Mouse (Mus musculus): Measurements from ENCODE around the gene Piwil1. TPM values are rescaled to one million over a fixed set of nuclear protein-coding genes. Genes with fewer than 3 reads are reported as not detected.

The Piwil1 gene
- total and polyA plus RNA-seq, 3 experiments = not detected

- H3K79me2 ChIP-seq (replicated peaks; ENCODE audit: control insufficient read depth, extremely low read depth, insufficient read depth, poor library complexity, severe bottlenecking) = no peaks in the 10 kb centered on the region
- dilution Hi-C loops (cut with MboI; ENCODE audit: extremely low pct_ligation_motif_present, extremely low pct_unique_long_range_greater_than_20kb, low sequenced_read_pairs) = no loop called here
- no peak overlapping the region for H3K27ac ChIP-seq (ENCODE audit: insufficient read depth, low read depth)
- no peaks in the 10 kb centered on the region for H3K4me1 ChIP-seq (ENCODE audit: control insufficient read depth in 1 of 2, insufficient read depth in 2 of 2)
- in situ Hi-C loops (cut with MboI; ENCODE audit: low pct_ligation_motif_present, low pct_unique_long_range_greater_than_20kb, low sequenced_read_pairs) = no loop called here
- H3K4me3 ChIP-seq (replicated peaks in 1 of 3; ENCODE audit: low read depth in 2 of 3, low read length in 2 of 3, poor library complexity in 1 of 3) = no peak overlapping the region
- H3K27me3 ChIP-seq (replicated peaks) = no peaks in the 10 kb centered on the region
- no peak overlapping the region for H3K9ac ChIP-seq (ENCODE audit: insufficient read depth, low read depth)
- TF ChIP-seq NELFE (IDR thresholded peaks at IDR 0.05; ENCODE audit: low read depth, low read length) (no peak), MAFK (IDR thresholded peaks at IDR 0.05; ENCODE audit: insufficient replicate concordance, low read length) (no peak), UBTF (IDR thresholded peaks at IDR 0.05; ENCODE audit: low read depth, low read length) (no peak), TBP (conservative IDR thresholded peaks at IDR 0.05; ENCODE audit: low read depth, low read length) (no peak), PAX5 (IDR thresholded peaks at IDR 0.05; ENCODE audit: low read length) (no peak), EP300 (IDR thresholded peaks at IDR 0.05; ENCODE audit: low read length) (no peak), MEF2A (IDR thresholded peaks at IDR 0.05; ENCODE audit: borderline replicate concordance, low read depth, low read length) (no peak), MYC (IDR thresholded peaks at IDR 0.05; ENCODE audit: low read depth, low read length) (no peak), CHD1 (IDR thresholded peaks at IDR 0.05; ENCODE audit: low read depth, low read length) (no peak), KAT2A (IDR thresholded peaks at IDR 0.05; ENCODE audit: insufficient replicate concordance, low read length) (no peak), ZKSCAN1 (IDR thresholded peaks at IDR 0.05; ENCODE audit: borderline replicate concordance, low read depth, low read length) (no peak), CHD2 (IDR thresholded peaks at IDR 0.05; ENCODE audit: low read length) (no peak), TCF12 (IDR thresholded peaks at IDR 0.05; ENCODE audit: low read depth, low read length) (no peak)
- no peak overlapping the region for H3K4me2 ChIP-seq (ENCODE audit: insufficient read depth, low read depth, poor library complexity, severe bottlenecking)
- H3K9me3 ChIP-seq (replicated peaks; ENCODE audit: low read length) = peaks cover 78% of the 10 kb centered on the region
- no peak for DNase-seq (ENCODE audit: extremely low read depth)
- H3K36me3 ChIP-seq (replicated peaks in 1 of 2; ENCODE audit: control insufficient read depth in 1 of 2, insufficient read depth in 1 of 2, low read length in 1 of 2) = no peaks in the 10 kb centered on the region
These were observed 20.9 kb upstream of the Piwil1 start for GRCm38 (mm10) chr5:128681456-128681855.

GRCm38 (mm10) chr5:128684192-128684591 lies 18.1 kb upstream of the Piwil1 start:
- H3K4me3 ChIP-seq (replicated peaks in 1 of 3; ENCODE audit: low read depth in 2 of 3, low read length in 2 of 3, poor library complexity in 1 of 3) = no peak overlapping the region
- no peak overlapping the region for H3K9ac ChIP-seq (ENCODE audit: insufficient read depth, low read depth)
- H3K9me3 ChIP-seq (replicated peaks; ENCODE audit: low read length) = peaks cover 74% of the 10 kb centered on the region
- DNase-seq (ENCODE audit: extremely low read depth) = no peak
- in situ Hi-C loops (cut with MboI; ENCODE audit: low pct_ligation_motif_present, low pct_unique_long_range_greater_than_20kb, low sequenced_read_pairs) = no loop called here
- TF ChIP-seq RCOR1 (conservative IDR thresholded peaks at IDR 0.05; ENCODE audit: low read depth, low read length) (no peak), ZKSCAN1 (IDR thresholded peaks at IDR 0.05; ENCODE audit: borderline replicate concordance, low read depth, low read length) (no peak), MEF2A (IDR thresholded peaks at IDR 0.05; ENCODE audit: borderline replicate concordance, low read depth, low read length) (no peak), E2F4 (IDR thresholded peaks at IDR 0.05; ENCODE audit: insufficient replicate concordance, low read depth, low read length) (no peak), GABPA (IDR thresholded peaks at IDR 0.05; ENCODE audit: insufficient replicate concordance, low read depth, low read length) (no peak), MYC (IDR thresholded peaks at IDR 0.05; ENCODE audit: low read depth, low read length) (no peak), MAX (IDR thresholded peaks at IDR 0.05; ENCODE audit: low read length) (no peak), MXI1 (IDR thresholded peaks at IDR 0.05; ENCODE audit: low read depth, low read length) (no peak), USF2 (conservative IDR thresholded peaks at IDR 0.05; ENCODE audit: low read depth, low read length) (no peak), HCFC1 (IDR thresholded peaks at IDR 0.05; ENCODE audit: low read depth, low read length) (no peak), IRF4 (IDR thresholded peaks at IDR 0.05; ENCODE audit: low read depth, low read length) (no peak), MAFK (IDR thresholded peaks at IDR 0.05; ENCODE audit: insufficient replicate concordance, low read length) (no peak), ZMIZ1 (IDR thresholded peaks at IDR 0.05; ENCODE audit: low read depth, low read length) (no peak), CHD2 (IDR thresholded peaks at IDR 0.05; ENCODE audit: low read length) (no peak), CHD1 (IDR thresholded peaks at IDR 0.05; ENCODE audit: low read depth, low read length) (no peak), NRF1 (IDR thresholded peaks at IDR 0.05; ENCODE audit: low read depth, low read length) (no peak), KAT2A (IDR thresholded peaks at IDR 0.05; ENCODE audit: insufficient replicate concordance, low read length) (no peak), UBTF (IDR thresholded peaks at IDR 0.05; ENCODE audit: low read depth, low read length) (no peak)
- no peaks in the 10 kb centered on the region for H3K4me1 ChIP-seq (ENCODE audit: control insufficient read depth in 1 of 2, insufficient read depth in 2 of 2)
- H3K4me2 ChIP-seq (ENCODE audit: insufficient read depth, low read depth, poor library complexity, severe bottlenecking) = no peak overlapping the region
- H3K27me3 ChIP-seq (replicated peaks) = no peaks in the 10 kb centered on the region
- H3K27ac ChIP-seq (ENCODE audit: insufficient read depth, low read depth) = no peak overlapping the region
- dilution Hi-C loops (cut with MboI; ENCODE audit: extremely low pct_ligation_motif_present, extremely low pct_unique_long_range_greater_than_20kb, low sequenced_read_pairs) = no loop called here
- H3K36me3 ChIP-seq (replicated peaks in 1 of 2; ENCODE audit: control insufficient read depth in 1 of 2, insufficient read depth in 1 of 2, low read length in 1 of 2) = no peaks in the 10 kb centered on the region
- no peaks in the 10 kb centered on the region for H3K79me2 ChIP-seq (replicated peaks; ENCODE audit: control insufficient read depth, extremely low read depth, insufficient read depth, poor library complexity, severe bottlenecking)

Data from CH12.LX (cell line).